Mouse (Mus musculus) G1E (cell line): ENCODE results near the gene Celf2. TPM values are rescaled to one million over a fixed set of nuclear protein-coding genes. Genes with fewer than 3 reads are reported as not detected.

Experiments
- ATAC-seq: 2 replicates; pipeline ENCODE4 v1.8.0; 2016; ENCODE audit warnings: mild to moderate bottlenecking; ENCODE audit not compliant: insufficient number of reproducible peaks, poor library complexity, low FRiP score, severe bottlenecking; ENCODE audit errors: extremely low read depth
- DNase-seq: peaks from one replicate; pipeline ENCODE4 v3.0.0; 2012; ENCODE audit warnings: low spot score
- H3K27me3 ChIP-seq: 2 replicates; pipeline ENCODE4 v1.6.1; 2012; ENCODE audit warnings: mild to moderate bottlenecking, low read length, inconsistent platforms; ENCODE audit not compliant: insufficient read depth
- H3K36me3 ChIP-seq: replicated peaks from 2 replicates; pipeline ENCODE3; 2012; ENCODE audit warnings: mild to moderate bottlenecking, inconsistent platforms
- H3K4me1 ChIP-seq: 2 replicates; pipeline ENCODE4 v1.6.1; 2012; ENCODE audit warnings: low read depth, low read length, inconsistent platforms, mixed read lengths; ENCODE audit not compliant: insufficient read depth
- H3K4me3 ChIP-seq: 2 replicates; pipeline ENCODE4 v1.5.1; 2012; ENCODE audit warnings: low read depth, mild to moderate bottlenecking, inconsistent platforms, low read length, moderate library complexity, mixed read lengths
- H3K9me3 ChIP-seq: replicated peaks from 2 replicates; pipeline ENCODE4 v1.6.1; 2012; ENCODE audit warnings: inconsistent platforms
- CTCF ChIP-seq: IDR thresholded peaks from 2 replicates; pipeline ENCODE4 v1.5.1; 2012; ENCODE audit warnings: low read depth, low read length, inconsistent platforms, mixed read lengths
- GATA1 ChIP-seq: IDR thresholded peaks from 2 replicates; pipeline ENCODE4 v1.6.1; 2012; ENCODE audit warnings: borderline replicate concordance, low read length, inconsistent platforms, mixed read lengths
- GATA2 ChIP-seq: IDR thresholded peaks from 2 replicates; pipeline ENCODE4 v1.6.1; 2012; ENCODE audit warnings: low read depth, low read length, inconsistent platforms, borderline replicate concordance
- POLR2AphosphoS5 ChIP-seq: IDR thresholded peaks from 2 replicates; pipeline ENCODE4 v1.6.1; 2012; ENCODE audit warnings: low read depth, low read length, inconsistent platforms; ENCODE audit not compliant: insufficient replicate concordance
- TAL1 ChIP-seq: conservative IDR thresholded peaks from 2 replicates; pipeline ENCODE4 v1.6.1; 2012; ENCODE audit warnings: low read depth, low read length, inconsistent platforms, mixed read lengths
- polyA plus RNA-seq: library from polyadenylated mRNA; stranded (reverse); fragments of >175 nt; gene quantifications from 2 replicates; pipeline ENCODE4 v1.2.3, GENCODE M21; 2012
- total RNA-seq, 2 experiments: library from RNA; stranded (forward) in 1 of 2; stranded (reverse) in 1 of 2; fragments of 200-1000 nt in 1 of 2; fragments of >200 nt in 1 of 2; fragmentation: Nextera tagmentation in 1 of 2; gene quantifications; 2 replicates each; pipeline ENCODE4 v1.2.3; 2014 to 2017

The Celf2 gene
- total and polyA plus RNA-seq, 3 experiments, result 0.86 to 45.1 (median 14.2) TPM

- Histone ChIP-seq H3K27me3 (0 out of 2 replicates have a peak, but pooled peaks cover 4% of the 10 kb centered on the region), H3K9me3 (no peaks in the 10 kb centered on the region), H3K4me3 (no peak overlapping the region), H3K36me3 (no peaks in the 10 kb centered on the region), H3K4me1 (no peaks in the 10 kb centered on the region)
- no peak for DNase-seq
- no peak for ATAC-seq
- TF ChIP-seq GATA1, result no peak
- TF ChIP-seq POLR2AphosphoS5, result no peak
- TF ChIP-seq GATA2, result no peak
- TF ChIP-seq TAL1, result no peak
- no peak for TF ChIP-seq CTCF
These were observed 448.8 kb downstream of the Celf2 start for GRCm38 (mm10) chr2:7060490-7061105.

- DNase-seq (no peak), ATAC-seq (no peak)
- no peak for TF ChIP-seq GATA1
- no peak for TF ChIP-seq CTCF
- no peak for TF ChIP-seq POLR2AphosphoS5
- no peak for TF ChIP-seq TAL1
- no peak for TF ChIP-seq GATA2
- H3K4me3 ChIP-seq, result no peak overlapping the region
- H3K27me3 ChIP-seq, result no peaks in the 10 kb centered on the region
- H3K4me1 ChIP-seq, result no peaks in the 10 kb centered on the region
- H3K36me3 ChIP-seq, result no peaks in the 10 kb centered on the region
- no peaks in the 10 kb centered on the region for H3K9me3 ChIP-seq
These were observed 453.0 kb downstream of the Celf2 start for GRCm38 (mm10) chr2:7056401-7056800.

GRCm38 (mm10) chr2:7055958-7056357 is 453.4 kb downstream of the Celf2 start:
- Histone ChIP-seq H3K4me3 (no peak overlapping the region), H3K36me3 (no peaks in the 10 kb centered on the region), H3K9me3 (no peaks in the 10 kb centered on the region), H3K4me1 (no peaks in the 10 kb centered on the region), H3K27me3 (no peaks in the 10 kb centered on the region)
- DNase-seq (no peak), ATAC-seq (no peak)
- TF ChIP-seq GATA1, result no peak
- TF ChIP-seq POLR2AphosphoS5, result no peak
- TF ChIP-seq CTCF, result no peak
- no peak for TF ChIP-seq TAL1
- no peak for TF ChIP-seq GATA2

GRCm38 (mm10) chr2:7051090-7051489 is 458.3 kb downstream of the Celf2 start:
- H3K4me3 ChIP-seq, result no peak overlapping the region
- H3K36me3 ChIP-seq, result no peaks in the 10 kb centered on the region
- no peaks in the 10 kb centered on the region for H3K27me3 ChIP-seq
- H3K9me3 ChIP-seq, result no peaks in the 10 kb centered on the region
- no peaks in the 10 kb centered on the region for H3K4me1 ChIP-seq
- ATAC-seq (no peak), DNase-seq (no peak)
- no peak for TF ChIP-seq CTCF
- TF ChIP-seq TAL1, result no peak
- no peak for TF ChIP-seq POLR2AphosphoS5
- TF ChIP-seq GATA2, result no peak
- no peak for TF ChIP-seq GATA1

GRCm38 (mm10) chr2:7046155-7046554 is 463.2 kb downstream of the Celf2 start:
- H3K27me3 ChIP-seq, result no peaks in the 10 kb centered on the region
- H3K9me3 ChIP-seq, result no peaks in the 10 kb centered on the region
- DNase-seq, result no peak
- no peaks in the 10 kb centered on the region for H3K4me1 ChIP-seq
- TF ChIP-seq CTCF (no peak), POLR2AphosphoS5 (no peak), GATA2 (no peak), GATA1 (no peak), TAL1 (no peak)
- no peak for ATAC-seq
- H3K36me3 ChIP-seq, result no peaks in the 10 kb centered on the region
- no peak overlapping the region for H3K4me3 ChIP-seq

GRCm38 (mm10) chr2:7045531-7045930 is 463.8 kb downstream of the Celf2 start:
- Histone ChIP-seq H3K36me3 (no peaks in the 10 kb centered on the region), H3K27me3 (no peaks in the 10 kb centered on the region), H3K4me1 (no peaks in the 10 kb centered on the region), H3K4me3 (no peak overlapping the region), H3K9me3 (no peaks in the 10 kb centered on the region)
- no peak for ATAC-seq
- no peak for DNase-seq
- TF ChIP-seq POLR2AphosphoS5 (no peak), CTCF (no peak), GATA2 (no peak), GATA1 (no peak), TAL1 (no peak)
